Mouse (Mus musculus): ENCODE measurements around the gene 1110012L19Rik. TPM values are rescaled to one million over a fixed set of nuclear protein-coding genes. Genes with fewer than 3 reads are reported as not detected.

Gene 1110012L19Rik
- polyA plus RNA-seq, 1 experiment from 2014 or later = 43.9 TPM

Other genes with a start within 250 kb of the 1110012L19Rik start
- gene Ids, start 20.8 kb upstream of the 1110012L19Rik start, polyA plus RNA-seq (2015; fragmentation: Nextera tagmentation; extraction: Ambion mirVana) = 12.4 and 15.6 TPM in 2 replicates
- 44.3 and 44.4 TPM in 2 replicates for gene Tmem185a, start 91.3 kb downstream of the 1110012L19Rik start, polyA plus RNA-seq (2015; fragmentation: Nextera tagmentation; extraction: Ambion mirVana)

Data from neural tube, embryonic 15.5 days (tissue).